Mouse (Mus musculus): ENCODE data around the gene B4galnt3. TPM values are rescaled to one million over a fixed set of nuclear protein-coding genes. Genes with fewer than 3 reads are reported as not detected.
"Not testable (repeated sequence)": the region's sequence is repeated elsewhere in the genome, so short reads cannot be mapped to it uniquely, and the experiment has no call there.

The B4galnt3 gene
- polyA plus RNA-seq, 1 experiment = 0.65 TPM

GRCm38 (mm10) chr6:120312443-120312842, 18.1 kb upstream of the B4galnt3 start:
- Histone ChIP-seq H3K4me3 (replicated peaks; ENCODE audit: insufficient read depth, low read depth, low read length) (no peak overlapping the region), H3K4me1 (ENCODE audit: control insufficient read depth, insufficient read depth, low read length) (no peaks in the 10 kb centered on the region), H3K27ac (ENCODE audit: insufficient read depth, low read length) (no peak overlapping the region), H3K27me3 (ENCODE audit: control insufficient read depth, insufficient read depth, low read length) (no peaks in the 10 kb centered on the region)
- no peak for DNase-seq
- no peak for TF ChIP-seq POLR2A (IDR thresholded peaks at IDR 0.05; ENCODE audit: borderline replicate concordance, insufficient read depth, low read length)
- no peak for TF ChIP-seq CTCF (IDR thresholded peaks at IDR 0.05; ENCODE audit: borderline replicate concordance, insufficient read depth, low read depth, low read length)
- 83% methylated on average over 5 of the region's 5 CpGs for WGBS

GRCm38 (mm10) chr6:120309787-120310186, 15.4 kb upstream of the B4galnt3 start:
- Histone ChIP-seq H3K27ac (ENCODE audit: insufficient read depth, low read length) (no peak overlapping the region), H3K27me3 (ENCODE audit: control insufficient read depth, insufficient read depth, low read length) (no peaks in the 10 kb centered on the region), H3K4me3 (replicated peaks; ENCODE audit: insufficient read depth, low read depth, low read length) (no peak overlapping the region), H3K4me1 (ENCODE audit: control insufficient read depth, insufficient read depth, low read length) (no peaks in the 10 kb centered on the region)
- no peak for DNase-seq
- 65% methylated on average over 3 of the region's 3 CpGs for WGBS
- TF ChIP-seq POLR2A (IDR thresholded peaks at IDR 0.05; ENCODE audit: borderline replicate concordance, insufficient read depth, low read length) = no peak
- no peak for TF ChIP-seq CTCF (IDR thresholded peaks at IDR 0.05; ENCODE audit: borderline replicate concordance, insufficient read depth, low read depth, low read length)

GRCm38 (mm10) chr6:120309338-120309737, 15.0 kb upstream of the B4galnt3 start:
- H3K4me3 ChIP-seq (replicated peaks; ENCODE audit: insufficient read depth, low read depth, low read length) = no peak overlapping the region
- WGBS = 47% methylated on average over 9 of the region's 9 CpGs
- no peaks in the 10 kb centered on the region for H3K4me1 ChIP-seq (ENCODE audit: control insufficient read depth, insufficient read depth, low read length)
- H3K27me3 ChIP-seq (ENCODE audit: control insufficient read depth, insufficient read depth, low read length) = no peaks in the 10 kb centered on the region
- TF ChIP-seq POLR2A (IDR thresholded peaks at IDR 0.05; ENCODE audit: borderline replicate concordance, insufficient read depth, low read length) = no peak
- TF ChIP-seq CTCF (IDR thresholded peaks at IDR 0.05; ENCODE audit: borderline replicate concordance, insufficient read depth, low read depth, low read length) = no peak
- H3K27ac ChIP-seq (ENCODE audit: insufficient read depth, low read length) = no peak overlapping the region
- no peak for DNase-seq

GRCm38 (mm10) chr6:120306859-120307594, 12.7 kb upstream of the B4galnt3 start:
- Histone ChIP-seq H3K4me3 (replicated peaks; ENCODE audit: insufficient read depth, low read depth, low read length) (no peak overlapping the region), H3K4me1 (ENCODE audit: control insufficient read depth, insufficient read depth, low read length) (no peaks in the 10 kb centered on the region)

GRCm38 (mm10) chr6:120302755-120303316, 8.5 kb upstream of the B4galnt3 start:
- no peak overlapping the region for H3K4me3 ChIP-seq (replicated peaks; ENCODE audit: insufficient read depth, low read depth, low read length)
- no peak overlapping the region for H3K27ac ChIP-seq (ENCODE audit: insufficient read depth, low read length)
- DNase-seq = no peak
- no peaks in the 10 kb centered on the region for H3K4me1 ChIP-seq (ENCODE audit: control insufficient read depth, insufficient read depth, low read length)
- 25% methylated on average over 16 of the region's 16 CpGs for WGBS
- no peak for TF ChIP-seq POLR2A (IDR thresholded peaks at IDR 0.05; ENCODE audit: borderline replicate concordance, insufficient read depth, low read length)
- TF ChIP-seq CTCF (IDR thresholded peaks at IDR 0.05; ENCODE audit: borderline replicate concordance, insufficient read depth, low read depth, low read length) = no peak
- H3K27me3 ChIP-seq (ENCODE audit: control insufficient read depth, insufficient read depth, low read length) = no peaks in the 10 kb centered on the region; the same call in 1 of the 2 replicates

More at GRCm38 (mm10) chr6:120306859-120307594, 12.7 kb upstream of the B4galnt3 start:
- no peak for DNase-seq
- no peaks in the 10 kb centered on the region; the same call in 1 of the 2 replicates for H3K27me3 ChIP-seq (ENCODE audit: control insufficient read depth, insufficient read depth, low read length)
- TF ChIP-seq POLR2A (IDR thresholded peaks at IDR 0.05; ENCODE audit: borderline replicate concordance, insufficient read depth, low read length) (no peak), CTCF (IDR thresholded peaks at IDR 0.05; ENCODE audit: borderline replicate concordance, insufficient read depth, low read depth, low read length) (no peak)
- 80% methylated on average over 3 of the region's 3 CpGs for WGBS
- no peak overlapping the region for H3K27ac ChIP-seq (ENCODE audit: insufficient read depth, low read length)

GRCm38 (mm10) chr6:120301137-120301536, 6.8 kb upstream of the B4galnt3 start:
- peak; percentile 17 to 29 for DNase-seq
- H3K4me3 ChIP-seq (replicated peaks; ENCODE audit: insufficient read depth, low read depth, low read length) = no peak overlapping the region
- WGBS = 30% methylated on average over 6 of the region's 6 CpGs
- TF ChIP-seq POLR2A (IDR thresholded peaks at IDR 0.05; ENCODE audit: borderline replicate concordance, insufficient read depth, low read length) (no peak), CTCF (IDR thresholded peaks at IDR 0.05; ENCODE audit: borderline replicate concordance, insufficient read depth, low read depth, low read length) (peak; percentile 45; the same call in 1 of the 2 replicates)
- no peaks in the 10 kb centered on the region; the same call in 1 of the 2 replicates for H3K27me3 ChIP-seq (ENCODE audit: control insufficient read depth, insufficient read depth, low read length)
- no peaks in the 10 kb centered on the region for H3K4me1 ChIP-seq (ENCODE audit: control insufficient read depth, insufficient read depth, low read length)
- no peak overlapping the region for H3K27ac ChIP-seq (ENCODE audit: insufficient read depth, low read length)

GRCm38 (mm10) chr6:120296589-120296988, 2.2 kb upstream of the B4galnt3 start:
- not testable (repeated sequence) for DNase-seq; H3K4me1 ChIP-seq (ENCODE audit: control insufficient read depth, insufficient read depth, low read length); H3K4me3 ChIP-seq (replicated peaks; ENCODE audit: insufficient read depth, low read depth, low read length); H3K27ac ChIP-seq (ENCODE audit: insufficient read depth, low read length); H3K27me3 ChIP-seq (ENCODE audit: control insufficient read depth, insufficient read depth, low read length)
- WGBS = 99% methylated on average over 2 of the region's 2 CpGs

GRCm38 (mm10) chr6:120294785-120295133, 400 bp upstream of the B4galnt3 start:
- H3K4me3 ChIP-seq (replicated peaks; ENCODE audit: insufficient read depth, low read depth, low read length) = peak overlapping the region; percentile 61
- 1% methylated on average over 16 of the region's 16 CpGs for WGBS
- no peak overlapping the region for H3K27ac ChIP-seq (ENCODE audit: insufficient read depth, low read length)
- peaks cover 4% of the 10 kb centered on the region; the same call in 1 of the 2 replicates for H3K4me1 ChIP-seq (ENCODE audit: control insufficient read depth, insufficient read depth, low read length)
- TF ChIP-seq POLR2A (IDR thresholded peaks at IDR 0.05; ENCODE audit: borderline replicate concordance, insufficient read depth, low read length) = no peak
- TF ChIP-seq CTCF (IDR thresholded peaks at IDR 0.05; ENCODE audit: borderline replicate concordance, insufficient read depth, low read depth, low read length) = no peak
- peaks cover 2% of the 10 kb centered on the region; the same call in 1 of the 2 replicates for H3K27me3 ChIP-seq (ENCODE audit: control insufficient read depth, insufficient read depth, low read length)
- peak; percentile 36 to 41 for DNase-seq

All from cerebellum, adult 2 months (tissue).